Mouse (Mus musculus) intestine, embryonic 16.5 days (tissue): Measurements from ENCODE around the gene Mylk. TPM values are rescaled to one million over a fixed set of nuclear protein-coding genes. Genes with fewer than 3 reads are reported as not detected.

Experiments
- ATAC-seq: fragments of 200-750 bp; cut with Nextera tagmentation; 2 replicates; pipeline ENCODE4 v1.8.0; 2017; ENCODE audit warnings: moderate TSS enrichment, moderate library complexity
- H3K27ac ChIP-seq: fragments of 300-500 bp; sonication (generic); 2 replicates; pipeline ENCODE4 v1.5.1; 2014; ENCODE audit warnings: mild to moderate bottlenecking, low read length
- H3K27me3 ChIP-seq: fragments of 300-500 bp; sonication (generic); replicated peaks from 2 replicates; pipeline ENCODE4 v1.6.1; 2014; ENCODE audit warnings: low read length, control low read depth, mixed read lengths; ENCODE audit not compliant: control insufficient read depth, insufficient read depth
- H3K36me3 ChIP-seq: fragments of 300-500 bp; sonication (generic); 2 replicates; pipeline ENCODE4 v1.6.1; 2014; ENCODE audit warnings: low read length, control low read depth; ENCODE audit not compliant: control insufficient read depth, insufficient read depth
- H3K4me1 ChIP-seq: fragments of 300-500 bp; sonication (generic); 2 replicates; pipeline ENCODE4 v1.6.1; 2014; ENCODE audit warnings: low read length, control low read depth, mixed read lengths; ENCODE audit not compliant: control insufficient read depth, insufficient read depth
- H3K4me2 ChIP-seq: fragments of 300-500 bp; sonication (generic); 2 replicates; pipeline ENCODE4 v1.6.1; 2014; ENCODE audit warnings: low read depth, low read length, control low read depth
- H3K4me3 ChIP-seq: fragments of 300-500 bp; sonication (generic); 2 replicates; pipeline ENCODE4 v1.5.1; 2014; ENCODE audit warnings: mild to moderate bottlenecking, low read length
- H3K9ac ChIP-seq: fragments of 300-500 bp; sonication (generic); 2 replicates; pipeline ENCODE4 v1.6.1; 2014; ENCODE audit warnings: low read depth, low read length
- H3K9me3 ChIP-seq: fragments of 300-500 bp; sonication (generic); 2 replicates; pipeline ENCODE4 v1.6.1; 2016; ENCODE audit warnings: low read length, control low read depth; ENCODE audit not compliant: control insufficient read depth
- WGBS: fragments of 180-500 bp; shearing (Covaris S2); extraction: QIAGEN DNeasy Blood & Tissue Kit; methylation state at CpG from one replicate; pipeline ENCODE4 v1.1.7; 2014; 5-methylcytosine and 5-hydroxymethylcytosine counted together
- polyA plus RNA-seq: library from polyadenylated mRNA; unstranded; fragments of >200 nt; fragmentation: Nextera tagmentation; extraction: Ambion mirVana; gene quantifications from 2 replicates; pipeline ENCODE4 v1.2.1, GENCODE M21; 2015

Mylk gene
- polyA plus RNA-seq, 1 experiment from 2014 or later: 397 TPM

DNA sequence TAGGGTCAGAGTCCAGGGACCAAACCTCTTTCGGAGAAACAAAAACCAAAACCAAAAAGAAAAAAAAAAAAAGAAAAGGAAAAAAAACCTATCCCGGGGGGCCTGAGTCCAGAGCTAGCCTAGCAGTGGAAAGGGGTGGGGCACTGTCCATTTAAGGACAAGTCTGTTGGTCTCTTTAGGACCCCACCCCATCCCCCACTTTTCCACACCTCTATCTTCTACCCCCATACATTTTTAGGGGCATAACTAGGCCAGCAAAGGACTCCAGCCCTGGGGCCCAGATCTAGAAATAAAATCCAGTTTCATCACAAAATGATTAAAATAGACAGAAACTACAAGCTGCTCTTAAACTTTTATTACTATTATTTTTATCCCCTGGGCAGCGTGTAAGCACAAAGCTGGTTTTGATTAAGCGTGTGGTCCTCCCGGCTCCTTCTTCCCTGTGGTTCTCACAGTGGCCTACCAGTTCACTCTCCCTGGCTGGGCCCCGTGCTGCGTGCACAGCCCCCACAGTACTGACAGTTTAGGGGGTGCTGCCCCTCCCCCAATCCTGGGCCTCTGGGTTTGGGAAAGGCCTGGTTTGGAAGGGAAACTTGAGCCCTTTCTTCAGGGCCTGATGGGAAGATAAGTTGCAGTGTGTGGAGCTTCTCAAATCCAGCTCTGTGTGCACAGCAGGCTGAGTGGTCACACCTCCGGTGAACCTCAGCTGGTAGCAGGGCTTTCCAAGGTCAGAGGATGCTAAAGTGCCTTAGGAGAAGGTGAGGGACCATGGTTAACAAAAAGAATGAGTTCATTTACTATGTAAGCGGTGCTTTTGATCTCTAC lies 190.7 kb downstream of the Mylk start:
- peak overlapping the region; percentile 87 for H3K27ac ChIP-seq
- no peaks in the 10 kb centered on the region for H3K9me3 ChIP-seq
- H3K4me2 ChIP-seq: no peak overlapping the region
- H3K4me1 ChIP-seq: peaks cover 72% of the 10 kb centered on the region
- no peaks in the 10 kb centered on the region for H3K27me3 ChIP-seq
- 0 out of 2 replicates have a peak, but pooled peaks have one; percentile 10 for ATAC-seq
- H3K4me3 ChIP-seq: no peak overlapping the region
- peak overlapping the region; percentile 46 for H3K9ac ChIP-seq
- H3K36me3 ChIP-seq: no peaks in the 10 kb centered on the region
- WGBS: 38% methylated on average over 9 of the region's 9 CpGs

DNA sequence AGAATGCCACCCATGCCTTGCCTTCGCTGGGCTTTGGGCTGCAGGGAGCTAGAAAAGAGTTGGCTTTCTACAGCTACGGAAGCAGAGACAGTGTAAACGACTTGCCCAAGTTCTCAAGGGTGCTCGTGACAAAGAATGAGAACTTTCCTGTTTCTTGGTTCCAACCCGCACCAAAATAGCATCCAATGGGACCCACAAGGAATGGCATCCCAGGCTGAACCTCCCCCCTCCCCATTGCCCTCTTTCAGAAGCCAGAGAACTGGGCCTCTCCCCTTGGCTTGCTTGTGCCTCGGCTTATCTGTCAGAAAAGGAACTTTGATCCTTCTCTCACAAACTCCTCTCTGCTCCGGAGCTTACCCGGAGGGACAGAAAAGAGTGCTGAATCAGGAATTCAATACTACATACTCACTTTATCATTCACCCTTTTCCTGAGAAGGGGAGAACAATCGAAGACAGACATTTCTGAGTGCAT lies 191.4 kb downstream of the Mylk start:
- Histone ChIP-seq H3K4me1 (peaks cover 66% of the 10 kb centered on the region), H3K27ac (peak overlapping the region; percentile 87), H3K9ac (peak overlapping the region; percentile 46), H3K9me3 (no peaks in the 10 kb centered on the region), H3K4me3 (peak overlapping the region; percentile 3; the same call in 1 of the 2 replicates), H3K36me3 (no peaks in the 10 kb centered on the region), H3K4me2 (peak overlapping the region; percentile 31; the same call in 1 of the 2 replicates), H3K27me3 (no peaks in the 10 kb centered on the region)
- ATAC-seq: peak; percentile 69
- 38% methylated on average over 9 of the region's 9 CpGs for WGBS

- Histone ChIP-seq H3K4me1 (peaks cover 66% of the 10 kb centered on the region), H3K4me3 (no peak overlapping the region), H3K27me3 (no peaks in the 10 kb centered on the region), H3K36me3 (no peaks in the 10 kb centered on the region), H3K9me3 (no peaks in the 10 kb centered on the region), H3K9ac (peak overlapping the region; percentile 1; the same call in 1 of the 2 replicates), H3K4me2 (no peak overlapping the region), H3K27ac (peak overlapping the region; percentile 87)
- 0 out of 2 replicates have a peak, but pooled peaks have one; percentile 1 for ATAC-seq
- WGBS: 25% methylated on average over 4 of the region's 4 CpGs
These were observed 192.6 kb downstream of the Mylk start for GRCm38 (mm10) chr16:34937611-34938010.

- peak overlapping the region; percentile 50 for H3K9ac ChIP-seq
- WGBS: 60% methylated on average over 2 of the region's 2 CpGs
- ATAC-seq: peak; percentile 74
These were observed 193.2 kb downstream of the Mylk start for GRCm38 (mm10) chr16:34938248-34938647.

GRCm38 (mm10) chr16:34939951-34940350 lies 194.9 kb downstream of the Mylk start:
- no peak overlapping the region for H3K4me3 ChIP-seq
- WGBS: 48% methylated on average over 5 of the region's 5 CpGs
- H3K4me2 ChIP-seq: no peak overlapping the region
- no peaks in the 10 kb centered on the region for H3K27me3 ChIP-seq
- peak overlapping the region; percentile 56 for H3K27ac ChIP-seq
- no peaks in the 10 kb centered on the region for H3K9me3 ChIP-seq
- H3K36me3 ChIP-seq: peaks cover 3% of the 10 kb centered on the region; the same call in 1 of the 2 replicates
- peaks cover 54% of the 10 kb centered on the region for H3K4me1 ChIP-seq
- H3K9ac ChIP-seq: peak overlapping the region; percentile 42
- ATAC-seq: no peak

More at GRCm38 (mm10) chr16:34938248-34938647, 193.2 kb downstream of the Mylk start:
- Histone ChIP-seq H3K4me2 (0 out of 2 replicates have a peak overlapping the region, but pooled peaks have one; percentile 9), H3K27me3 (no peaks in the 10 kb centered on the region), H3K4me3 (no peak overlapping the region), H3K36me3 (no peaks in the 10 kb centered on the region), H3K27ac (peak overlapping the region; percentile 87), H3K4me1 (peaks cover 63% of the 10 kb centered on the region), H3K9me3 (no peaks in the 10 kb centered on the region)

DNA sequence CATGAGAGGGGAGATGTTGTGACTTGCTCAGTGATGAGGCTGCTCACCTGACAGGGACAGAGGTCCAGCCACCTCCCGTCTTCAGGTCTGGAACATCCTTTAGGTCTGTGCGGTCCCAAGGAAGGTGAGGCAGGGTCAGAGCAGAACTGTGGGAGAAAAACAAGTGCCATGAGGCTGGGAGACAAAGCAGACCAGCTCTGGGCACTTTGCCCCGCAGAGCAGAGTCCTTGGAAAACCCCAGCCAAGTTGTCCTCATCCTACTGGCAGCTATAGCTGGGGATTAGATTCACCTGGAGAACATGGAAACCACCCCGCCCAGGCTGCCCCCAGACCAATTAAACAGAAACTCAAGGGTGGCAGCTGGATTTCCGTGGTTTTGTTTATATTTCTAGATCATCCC lies 195.4 kb downstream of the Mylk start:
- Histone ChIP-seq H3K27me3 (no peaks in the 10 kb centered on the region), H3K9ac (peak overlapping the region; percentile 42), H3K4me2 (no peak overlapping the region), H3K36me3 (peaks cover 5% of the 10 kb centered on the region; the same call in 1 of the 2 replicates), H3K9me3 (no peaks in the 10 kb centered on the region), H3K27ac (peak overlapping the region; percentile 56), H3K4me3 (no peak overlapping the region), H3K4me1 (peaks cover 50% of the 10 kb centered on the region)
- WGBS: 44% methylated on average over 5 of the region's 5 CpGs
- ATAC-seq: no peak

- 55% methylated on average over 3 of the region's 3 CpGs for WGBS
- Histone ChIP-seq H3K9me3 (no peaks in the 10 kb centered on the region), H3K4me3 (no peak overlapping the region), H3K4me2 (no peak overlapping the region), H3K27me3 (no peaks in the 10 kb centered on the region), H3K27ac (no peak overlapping the region), H3K4me1 (peaks cover 38% of the 10 kb centered on the region), H3K36me3 (peaks cover 9% of the 10 kb centered on the region; the same call in 1 of the 2 replicates), H3K9ac (no peak overlapping the region)
- ATAC-seq: no peak
These were observed 196.9 kb downstream of the Mylk start for GRCm38 (mm10) chr16:34941915-34942314.

GRCm38 (mm10) chr16:34946301-34946700 lies 201.3 kb downstream of the Mylk start:
- no peak overlapping the region for H3K27ac ChIP-seq
- no peak overlapping the region for H3K4me2 ChIP-seq
- peaks cover 9% of the 10 kb centered on the region; the same call in 1 of the 2 replicates for H3K36me3 ChIP-seq
- H3K9ac ChIP-seq: no peak overlapping the region
- peaks cover 4% of the 10 kb centered on the region; the same call in 1 of the 2 replicates for H3K4me1 ChIP-seq
- 94% methylated on average over 3 of the region's 3 CpGs for WGBS
- H3K9me3 ChIP-seq: no peaks in the 10 kb centered on the region
- no peak overlapping the region for H3K4me3 ChIP-seq
- no peak for ATAC-seq
- no peaks in the 10 kb centered on the region for H3K27me3 ChIP-seq

GRCm38 (mm10) chr16:34950935-34951334 lies 205.9 kb downstream of the Mylk start:
- H3K36me3 ChIP-seq: peaks cover 11% of the 10 kb centered on the region; the same call in 1 of the 2 replicates
- no peaks in the 10 kb centered on the region for H3K27me3 ChIP-seq
- WGBS: 80% methylated on average over 9 of the region's 9 CpGs
- H3K4me1 ChIP-seq: 0 out of 2 replicates have a peak, but pooled peaks cover 2% of the 10 kb centered on the region
- no peak overlapping the region for H3K9ac ChIP-seq
- no peak overlapping the region for H3K4me3 ChIP-seq
- H3K27ac ChIP-seq: no peak overlapping the region
- H3K9me3 ChIP-seq: no peaks in the 10 kb centered on the region
- H3K4me2 ChIP-seq: no peak overlapping the region
- ATAC-seq: no peak
